Mouse (Mus musculus) bone marrow, adult 2 months (tissue): ENCODE results near the gene Gm5148. TPM values are rescaled to one million over a fixed set of nuclear protein-coding genes. Genes with fewer than 3 reads are reported as not detected.

Experiments
- H3K27ac ChIP-seq: fragments of 200-500 bp; 2 replicates; pipeline ENCODE4 v1.5.1; 2012; ENCODE audit warnings: low read depth, mild to moderate bottlenecking, control low read depth, inconsistent platforms, low read length; ENCODE audit not compliant: control insufficient read depth, poor library complexity, insufficient read depth
- H3K4me1 ChIP-seq: fragments of 200-500 bp; 2 replicates; pipeline ENCODE4 v1.6.1; 2011; ENCODE audit warnings: low read length; ENCODE audit not compliant: control insufficient read depth, insufficient read depth
- H3K4me3 ChIP-seq: fragments of 200-500 bp; replicated peaks from 2 replicates; pipeline ENCODE3; 2011; ENCODE audit warnings: mild to moderate bottlenecking, low read depth, low read length, control low read depth; ENCODE audit not compliant: control insufficient read depth
- CTCF ChIP-seq: fragments of 200-500 bp; IDR thresholded peaks from 2 replicates; pipeline ENCODE4 v1.5.1; 2011; ENCODE audit warnings: low read length, control low read depth; ENCODE audit not compliant: control insufficient read depth, insufficient read depth
- POLR2A ChIP-seq: fragments of 200-500 bp; IDR thresholded peaks from 2 replicates; pipeline ENCODE4 v1.6.1; 2011; ENCODE audit warnings: low read depth, mild to moderate bottlenecking, control low read depth, low read length, borderline replicate concordance; ENCODE audit not compliant: control insufficient read depth
- WGBS: fragments of 180-500 bp; shearing (Covaris S2); methylation state at CpG from one replicate; pipeline ENCODE4 v1.1.7; 2018; 5-methylcytosine and 5-hydroxymethylcytosine counted together
- polyA plus RNA-seq: library from polyadenylated mRNA; stranded (reverse); fragments of >200 nt; gene quantifications from 2 replicates; pipeline ENCODE4 v1.2.4, GENCODE M21; 2011; ENCODE audit warnings: low replicate concordance; ENCODE audit not compliant: missing spikeins, insufficient read depth, insufficient read length

Gene Gm5148
- polyA plus RNA-seq, 1 experiment, result 2.0 TPM

- WGBS, result 64% methylated on average over 5 of the region's 5 CpGs
- Histone ChIP-seq H3K4me1 (peaks cover 3% of the 10 kb centered on the region), H3K4me3 (no peak overlapping the region), H3K27ac (no peak overlapping the region)
- TF ChIP-seq POLR2A, result no peak
Measured at GRCm38 (mm10) chr3:37761741-37762140, 37.5 kb upstream of the Gm5148 start.

- Histone ChIP-seq H3K4me1 (peaks cover 3% of the 10 kb centered on the region), H3K27ac (no peak overlapping the region), H3K4me3 (no peak overlapping the region)
- WGBS, result 5% methylated on average over 6 of the region's 6 CpGs
- TF ChIP-seq CTCF (no peak), POLR2A (no peak)
Measured at GRCm38 (mm10) chr3:37760866-37761265, 36.6 kb upstream of the Gm5148 start.

- 40% methylated on average over 9 of the region's 9 CpGs for WGBS
- H3K4me1 ChIP-seq, result peaks cover 3% of the 10 kb centered on the region
Measured at GRCm38 (mm10) chr3:37758611-37759322, 34.5 kb upstream of the Gm5148 start.

GRCm38 (mm10) chr3:37758124-37758523 is 33.8 kb upstream of the Gm5148 start:
- Histone ChIP-seq H3K27ac (no peak overlapping the region), H3K4me3 (no peak overlapping the region), H3K4me1 (peaks cover 3% of the 10 kb centered on the region)
- 4% methylated on average over 12 of the region's 12 CpGs for WGBS
- TF ChIP-seq CTCF, result no peak
- TF ChIP-seq POLR2A, result no peak

More at GRCm38 (mm10) chr3:37758611-37759322, 34.5 kb upstream of the Gm5148 start:
- no peak overlapping the region for H3K27ac ChIP-seq
- H3K4me3 ChIP-seq, result no peak overlapping the region
- TF ChIP-seq POLR2A (no peak), CTCF (no peak)

- Histone ChIP-seq H3K4me1 (peaks cover 3% of the 10 kb centered on the region), H3K27ac (no peak overlapping the region), H3K4me3 (no peak overlapping the region)
- 18% methylated on average over 4 of the region's 4 CpGs for WGBS
- TF ChIP-seq POLR2A, result no peak
- TF ChIP-seq CTCF, result no peak
Measured at GRCm38 (mm10) chr3:37757613-37758012, 33.3 kb upstream of the Gm5148 start.

GRCm38 (mm10) chr3:37756005-37756404 is 31.7 kb upstream of the Gm5148 start:
- H3K4me1 ChIP-seq, result peaks cover 2% of the 10 kb centered on the region

GRCm38 (mm10) chr3:37754639-37755038 is 30.3 kb upstream of the Gm5148 start:
- no peaks in the 10 kb centered on the region; the same call in 1 of the 2 replicates for H3K4me1 ChIP-seq
- no peak for TF ChIP-seq CTCF
- TF ChIP-seq POLR2A, result no peak
- 78% methylated on average over 3 of the region's 3 CpGs for WGBS

More at GRCm38 (mm10) chr3:37756005-37756404, 31.7 kb upstream of the Gm5148 start:
- Histone ChIP-seq H3K27ac (no peak overlapping the region), H3K4me3 (no peak overlapping the region)
- 75% methylated on average over 2 of the region's 2 CpGs for WGBS
- TF ChIP-seq CTCF (no peak), POLR2A (no peak)

GRCm38 (mm10) chr3:37753148-37753547 is 28.9 kb upstream of the Gm5148 start:
- 79% methylated on average over 3 of the region's 3 CpGs for WGBS
- no peak overlapping the region for H3K27ac ChIP-seq
- H3K4me3 ChIP-seq, result no peak overlapping the region
- no peak for TF ChIP-seq POLR2A
- no peak for TF ChIP-seq CTCF
- peaks cover 4% of the 10 kb centered on the region for H3K4me1 ChIP-seq

More at GRCm38 (mm10) chr3:37754639-37755038, 30.3 kb upstream of the Gm5148 start:
- H3K27ac ChIP-seq, result no peak overlapping the region
- no peak overlapping the region for H3K4me3 ChIP-seq
